Mouse (Mus musculus): ENCODE data around the gene Selenom.
A peak's percentile ranks its signal among the peaks of the same experiment; 100 is the strongest.

Selenom gene

GRCm38 (mm10) chr11:3530731-3531130 lies 16.2 kb downstream of the Selenom start:
- DNase-seq (ENCODE audit: low spot score in 2 of 2): no peak

GRCm38 (mm10) chr11:3531634-3532033 lies 17.1 kb downstream of the Selenom start:
- no peak for DNase-seq (ENCODE audit: low spot score in 2 of 2)

DNA sequence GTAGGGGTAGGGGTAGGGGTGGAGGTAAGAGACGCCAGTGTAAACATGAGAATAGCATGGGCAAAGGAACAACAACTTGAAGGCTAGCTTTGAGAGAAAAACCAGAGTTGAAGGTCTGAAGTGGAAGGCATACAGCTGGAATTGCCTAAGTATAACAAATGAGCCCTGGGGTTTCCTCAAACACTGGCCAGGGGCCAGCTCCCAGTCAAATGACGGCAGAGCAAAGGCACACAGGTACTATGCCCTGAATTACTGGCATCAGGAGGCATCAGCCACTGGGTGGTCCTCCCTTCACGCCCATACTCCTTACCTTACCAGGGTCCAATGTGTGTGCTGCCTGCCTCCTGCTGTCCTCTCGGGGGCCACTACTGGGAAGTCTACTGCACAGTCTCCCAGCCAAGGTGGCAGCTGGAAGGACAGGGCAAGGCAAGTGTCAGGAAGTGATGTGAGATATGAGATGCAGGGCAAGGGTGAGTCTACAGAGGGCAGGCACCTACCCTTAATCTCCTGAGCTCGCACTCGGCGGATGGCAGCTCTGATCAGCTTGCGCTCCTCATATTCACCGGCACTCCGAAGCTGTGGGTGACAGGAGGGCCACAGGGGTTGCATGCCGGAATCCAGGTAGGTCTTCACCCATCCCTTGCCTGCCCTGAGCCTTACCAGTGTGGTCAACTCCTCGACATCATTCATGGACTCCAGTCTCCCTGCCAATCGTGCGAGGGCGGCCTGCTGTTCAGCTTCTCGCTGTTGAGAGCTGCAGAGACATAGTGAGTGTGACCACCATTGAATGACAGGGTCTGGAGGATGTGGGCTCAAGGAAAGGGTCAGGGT lies 17.8 kb downstream of the Selenom start:
- no peak for DNase-seq (ENCODE audit: low spot score in 2 of 2)

DNA sequence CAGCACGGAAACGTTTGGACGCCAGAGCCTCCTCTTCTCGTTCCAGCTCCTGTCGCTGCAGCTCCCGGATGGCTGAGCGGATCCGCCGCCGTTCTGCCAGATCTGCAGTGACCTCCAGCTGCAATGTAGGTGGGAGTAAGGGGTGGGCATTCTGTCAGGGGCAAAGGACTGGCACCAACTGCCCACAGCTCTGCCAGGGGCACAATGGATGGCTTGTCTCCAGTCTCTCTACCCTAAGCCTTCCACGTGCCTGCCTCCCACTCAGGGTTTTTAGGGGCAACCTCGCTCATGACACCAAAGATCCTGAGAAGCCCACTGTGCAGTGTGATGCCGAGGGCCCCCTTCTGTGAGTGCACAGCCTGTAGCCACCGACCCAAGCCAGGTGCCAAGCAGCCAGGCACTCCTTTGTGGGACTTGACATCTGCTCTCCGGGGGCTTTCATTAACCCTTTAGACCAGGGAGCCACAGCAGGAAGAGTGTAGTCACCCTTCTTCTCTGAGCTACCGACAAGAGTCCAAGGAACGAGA lies 19.0 kb downstream of the Selenom start:
- DNase-seq (ENCODE audit: low spot score in 2 of 2): no peak

DNA sequence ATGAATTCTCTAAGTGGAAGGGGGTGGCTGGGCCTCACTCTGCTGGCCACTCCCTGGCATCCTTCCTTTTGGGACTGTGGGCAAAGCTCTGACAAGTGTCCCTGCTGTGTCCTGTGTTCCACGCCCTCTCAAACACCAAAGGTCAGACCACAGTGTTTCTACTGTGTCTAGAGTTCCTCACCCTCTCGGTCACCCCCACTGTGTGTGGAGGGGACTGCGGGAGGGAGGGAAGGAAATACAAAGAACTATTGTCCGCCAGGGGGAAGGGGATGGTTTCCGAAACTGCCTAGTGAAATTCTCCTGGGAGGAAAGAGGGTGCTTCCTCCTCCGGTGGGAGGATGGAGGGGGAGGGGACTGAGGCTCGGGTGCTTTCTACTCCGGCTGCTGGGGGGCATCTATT lies 20.5 kb downstream of the Selenom start:
- DNase-seq (ENCODE audit: low spot score in 2 of 2): peak in 1 of 2 experiments; percentile 20

DNA sequence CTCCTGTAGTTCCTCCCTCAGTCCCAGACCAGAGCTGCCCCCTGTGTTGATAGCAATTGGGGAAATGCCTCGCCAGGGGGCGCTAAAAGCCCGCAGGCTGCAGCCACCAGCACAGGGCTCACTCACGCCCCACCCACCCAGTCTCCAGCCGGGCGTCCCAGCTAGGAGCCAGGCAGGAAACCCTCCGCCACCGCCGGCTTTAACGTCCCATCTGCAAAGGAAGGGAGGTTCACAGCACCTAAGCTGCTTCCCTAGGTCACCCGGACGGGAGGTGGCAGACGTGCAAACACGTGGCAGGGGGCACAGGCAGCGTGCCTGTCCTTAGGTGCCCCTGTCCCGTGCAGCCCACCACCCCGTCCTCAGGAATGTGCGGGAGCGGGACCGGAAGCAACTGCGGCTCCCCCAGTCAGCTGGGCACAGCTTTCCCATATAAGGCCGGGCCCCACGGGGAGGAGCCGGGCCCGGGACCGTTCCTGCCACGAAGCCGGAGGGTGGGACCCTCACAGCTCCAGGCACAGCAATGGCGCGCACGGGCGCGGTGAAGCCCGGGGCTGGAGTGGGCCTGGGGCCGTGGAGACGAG lies 21.0 kb downstream of the Selenom start:
- peak; percentile 82 to 91 for DNase-seq (ENCODE audit: low spot score in 2 of 2)

- DNase-seq (ENCODE audit: low spot score in 2 of 2): no peak
Observed at GRCm38 (mm10) chr11:3536082-3536481, 21.6 kb downstream of the Selenom start.

DNA sequence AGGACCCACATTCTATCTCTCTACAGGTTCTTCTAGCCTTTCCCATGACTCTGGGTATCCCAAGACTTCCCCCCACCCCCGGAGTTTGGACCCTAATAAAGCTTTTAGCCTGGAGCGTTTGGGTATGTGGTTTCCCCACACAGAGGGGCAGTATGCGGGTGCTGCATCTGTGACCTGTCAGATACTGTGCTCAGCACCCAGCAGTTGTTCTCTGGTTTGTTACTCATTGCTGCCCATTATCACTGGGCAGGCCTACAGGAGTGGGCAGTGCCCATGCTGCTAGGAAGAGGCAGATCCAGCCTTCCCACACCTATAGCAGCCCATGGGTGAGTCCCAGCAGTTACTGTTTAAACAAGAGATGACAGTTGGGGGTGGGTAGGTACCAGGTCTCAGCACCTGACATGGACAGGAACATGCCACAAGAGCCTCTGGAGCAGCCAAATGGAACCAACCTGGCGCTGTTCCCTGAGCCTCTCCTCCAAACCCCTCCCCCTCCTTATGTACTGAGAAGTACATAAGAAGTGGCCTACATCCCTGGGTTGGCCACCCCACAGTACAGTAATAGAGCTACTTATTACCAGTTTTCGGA lies 22.4 kb downstream of the Selenom start:
- no peak for DNase-seq (ENCODE audit: low spot score in 2 of 2)

GRCm38 (mm10) chr11:3537711-3538110 lies 23.2 kb downstream of the Selenom start:
- no peak for DNase-seq (ENCODE audit: low spot score in 2 of 2)

DNA sequence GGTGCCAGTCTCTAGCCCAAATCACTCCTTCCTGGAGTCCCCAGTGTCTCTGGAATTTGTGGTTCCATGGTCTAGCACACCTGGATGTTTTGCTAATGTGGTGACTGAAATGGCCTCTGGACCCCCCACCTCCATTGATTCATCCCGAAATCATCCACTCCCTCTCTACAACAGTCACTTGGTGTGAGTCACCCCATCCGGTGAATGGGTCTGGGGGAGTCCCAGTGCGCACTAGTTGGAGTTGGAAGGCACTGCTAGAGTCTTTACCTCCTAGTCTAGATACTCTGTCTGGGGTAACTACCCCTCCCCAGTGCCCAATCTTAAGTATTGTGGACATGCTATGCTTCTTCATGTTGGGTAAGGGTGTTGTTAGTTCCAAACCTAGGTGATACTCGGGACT lies 23.9 kb downstream of the Selenom start:
- DNase-seq (ENCODE audit: low spot score in 2 of 2): no peak

- peak; percentile 63 to 71 for DNase-seq (ENCODE audit: low spot score in 2 of 2)
Observed at GRCm38 (mm10) chr11:3539111-3539825, 24.8 kb downstream of the Selenom start.

GRCm38 (mm10) chr11:3539826-3540196 lies 25.3 kb downstream of the Selenom start:
- DNase-seq (ENCODE audit: low spot score in 2 of 2): no peak

DNA sequence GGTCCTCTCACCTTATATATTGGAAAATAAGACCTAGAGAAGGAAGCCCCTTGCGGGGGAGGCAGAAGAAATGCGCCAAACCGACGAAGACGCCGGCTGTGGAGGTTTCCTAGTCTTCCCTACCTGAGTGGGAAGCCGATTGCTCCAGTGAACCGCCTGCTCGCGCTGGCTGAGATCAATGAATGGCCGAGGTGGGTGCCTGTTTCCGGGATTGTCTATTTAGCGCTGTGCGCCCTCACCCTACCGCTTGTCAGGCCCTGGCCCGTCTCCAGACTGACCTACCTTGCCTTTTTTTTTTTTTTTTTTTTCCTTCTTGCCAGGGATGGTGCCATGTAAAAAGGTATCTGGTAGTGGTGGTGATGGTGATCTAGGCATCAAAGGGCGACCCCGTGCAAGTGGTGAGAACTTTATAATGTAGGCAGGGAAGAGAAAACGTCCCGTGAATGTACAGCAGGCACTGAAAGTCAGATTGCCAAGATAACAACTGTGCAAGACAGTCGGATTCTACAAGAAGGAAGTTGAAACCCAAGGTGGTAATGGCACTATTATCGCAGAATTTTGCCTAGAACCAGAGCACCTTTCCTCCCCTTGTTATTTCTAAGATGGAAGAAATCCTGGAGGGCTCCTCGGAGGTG lies 26.1 kb downstream of the Selenom start, which contains the start of gene Smtn:
Smtn (minus strand) TSS at position 162 of the 635 bp plus-strand sequence.
- DNase-seq (ENCODE audit: low spot score in 2 of 2): no peak

GRCm38 (mm10) chr11:3541932-3542331 lies 27.4 kb downstream of the Selenom start:
- DNase-seq (ENCODE audit: low spot score in 2 of 2): no peak

GRCm38 (mm10) chr11:3543001-3543400 lies 28.5 kb downstream of the Selenom start:
- no peak for DNase-seq (ENCODE audit: low spot score in 2 of 2)

- no peak for DNase-seq (ENCODE audit: low spot score in 2 of 2)
Observed at GRCm38 (mm10) chr11:3544409-3544808, 29.9 kb downstream of the Selenom start.

GRCm38 (mm10) chr11:3545531-3546241 lies 31.2 kb downstream of the Selenom start:
- no peak for DNase-seq (ENCODE audit: low spot score in 2 of 2)

DNA sequence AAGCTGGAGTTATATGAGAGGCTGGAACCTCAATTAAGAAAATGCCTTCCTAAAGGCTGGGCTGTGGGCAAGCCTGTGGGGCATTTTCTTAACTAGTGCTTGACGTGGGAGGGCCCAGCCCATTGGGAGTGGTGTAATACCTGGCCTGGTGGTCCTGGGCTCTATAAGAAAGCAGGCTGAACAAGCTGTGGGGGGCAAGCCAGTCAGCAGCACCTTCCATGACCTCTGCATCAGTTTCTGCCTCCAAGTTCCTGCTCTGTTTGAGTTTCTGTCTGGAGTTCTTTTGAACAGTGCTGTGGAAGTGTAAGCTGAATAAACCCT lies 31.7 kb downstream of the Selenom start:
- no peak for DNase-seq (ENCODE audit: low spot score in 2 of 2)

DNA sequence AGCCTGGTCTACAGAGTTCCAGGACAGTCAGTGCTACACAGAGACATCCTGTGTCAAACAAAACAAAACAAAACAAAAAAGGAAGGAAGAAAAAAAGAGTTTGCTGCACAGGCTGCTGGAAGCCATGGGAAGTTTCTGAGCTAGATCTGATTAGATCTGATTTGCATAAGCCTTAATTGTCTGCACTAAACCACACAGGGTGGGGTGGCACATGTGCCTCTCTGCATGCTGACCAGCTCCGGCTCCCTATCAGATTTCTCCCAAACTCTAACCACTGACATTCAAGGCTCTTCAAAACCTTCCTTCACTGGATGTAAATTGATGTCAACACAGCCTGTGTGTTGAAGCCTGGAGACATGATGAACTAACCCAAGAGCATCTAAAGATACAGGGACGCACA lies 32.6 kb downstream of the Selenom start:
- no peak for DNase-seq (ENCODE audit: low spot score in 2 of 2)

- no peak for DNase-seq (ENCODE audit: low spot score in 2 of 2)
Observed at GRCm38 (mm10) chr11:3547969-3548368, 33.5 kb downstream of the Selenom start.

Measured in natural killer cell, adult 2 months (primary cell).